Mouse (Mus musculus) liver, embryonic 14.5 days (tissue): Measurements from ENCODE around the gene Il17re. TPM values are rescaled to one million over a fixed set of nuclear protein-coding genes. Genes with fewer than 3 reads are reported as not detected.

Source experiments
- ATAC-seq: fragments of 200-750 bp; cut with Nextera tagmentation; 2 replicates; pipeline ENCODE4 v1.8.0; 2017; ENCODE audit warnings: moderate number of reproducible peaks, mild to moderate bottlenecking, moderate library complexity; ENCODE audit not compliant: insufficient read depth
- DNase-seq, 3 experiments: peaks; one replicate each; pipeline ENCODE4 v3.0.0-alpha.2; 2012 to 2013; ENCODE audit warnings: low read depth in 3 of 3, low spot score in 3 of 3
- H3K27ac ChIP-seq: fragments of 300-500 bp; sonication (generic); 2 replicates; pipeline ENCODE4 v1.5.1; 2014; ENCODE audit warnings: moderate library complexity, mild to moderate bottlenecking, control low read depth, inconsistent platforms
- H3K27me3 ChIP-seq: fragments of 300-500 bp; sonication (generic); 2 replicates; pipeline ENCODE4 v1.6.1; 2014; ENCODE audit warnings: mild to moderate bottlenecking, low read length, moderate library complexity; ENCODE audit not compliant: control insufficient read depth, insufficient read depth
- H3K36me3 ChIP-seq: fragments of 300-500 bp; sonication (generic); replicated peaks from 2 replicates; pipeline ENCODE4 v1.6.1; 2014; ENCODE audit warnings: low read depth; ENCODE audit not compliant: control insufficient read depth, insufficient read depth
- H3K4me1 ChIP-seq, 2 experiments: fragments of 200-500 bp in 1 of 2; fragments of 300-500 bp in 1 of 2; sonication (generic) in 1 of 2; replicated peaks; 2 replicates each; pipeline ENCODE4 v1.6.1; 2012 to 2014; ENCODE audit warnings: antibody characterized with exemption in 1 of 2, inconsistent platforms in 1 of 2, low read length in 1 of 2; ENCODE audit not compliant: control insufficient read depth in 2 of 2, insufficient read depth in 2 of 2
- H3K4me2 ChIP-seq: fragments of 300-500 bp; sonication (generic); 2 replicates; pipeline ENCODE4 v1.6.1; 2014; ENCODE audit warnings: low read depth, mild to moderate bottlenecking, control low read depth, moderate library complexity
- H3K4me3 ChIP-seq, 2 experiments: fragments of 200-500 bp in 1 of 2; fragments of 300-500 bp in 1 of 2; sonication (generic) in 1 of 2; 2 replicates each; pipeline ENCODE4 v1.5.1; 2012 to 2014; ENCODE audit warnings: low read depth in 2 of 2, low read length in 2 of 2, mild to moderate bottlenecking in 2 of 2, control low read depth in 1 of 2, inconsistent platforms in 1 of 2, moderate library complexity in 1 of 2; ENCODE audit not compliant: insufficient read depth in 1 of 2
- H3K9ac ChIP-seq: fragments of 300-500 bp; sonication (generic); replicated peaks from 2 replicates; pipeline ENCODE4 v1.6.1; 2014; ENCODE audit warnings: mild to moderate bottlenecking, control low read depth, moderate library complexity
- H3K9me3 ChIP-seq: fragments of 300-500 bp; sonication (generic); 2 replicates; pipeline ENCODE4 v1.6.1; 2016; ENCODE audit warnings: low read length, mixed read lengths; ENCODE audit not compliant: control insufficient read depth
- CTCF ChIP-seq: IDR thresholded peaks from 2 replicates; pipeline ENCODE4 v1.5.1; 2016; ENCODE audit warnings: antibody characterized with exemption, low read depth, control low read depth
- EP300 ChIP-seq: IDR thresholded peaks from 2 replicates; pipeline ENCODE4 v1.6.1; 2016; ENCODE audit warnings: antibody characterized with exemption, low read depth
- WGBS: fragments of 180-500 bp; shearing (Covaris S2); extraction: QIAGEN DNeasy Blood & Tissue Kit; methylation state at CpG from one replicate; pipeline ENCODE4 v1.1.7; 2014; ENCODE audit not compliant: insufficient replicate concordance; 5-methylcytosine and 5-hydroxymethylcytosine counted together
- polyA plus RNA-seq, 2 experiments: library from polyadenylated mRNA; depleted of rRNA in 1 of 2; stranded (reverse) in 1 of 2; unstranded in 1 of 2; fragments of >200 nt; fragmentation: Nextera tagmentation in 1 of 2; extraction: Ambion mirVana in 1 of 2; gene quantifications; 2 replicates each; pipeline versions ENCODE4 v1.2.1 to v1.2.3; 2012 to 2014

Gene Il17re
- polyA plus RNA-seq, 2 experiments: 0.08 to 0.11 TPM

- Histone ChIP-seq H3K27ac (no peak overlapping the region), H3K4me3 (no peak overlapping the region), H3K27me3 (peaks cover 11% of the 10 kb centered on the region), H3K4me1 (0 out of 4 replicates have a peak, but pooled peaks cover 0 to 2% of the 10 kb centered on the region in 2 experiments), H3K36me3 (no peaks in the 10 kb centered on the region), H3K9ac (no peak overlapping the region), H3K4me2 (no peak overlapping the region), H3K9me3 (no peaks in the 10 kb centered on the region)
- DNase-seq: no peak
- 57% methylated on average over 3 of the region's 3 CpGs for WGBS
- no peak for TF ChIP-seq EP300
- TF ChIP-seq CTCF: no peak
- ATAC-seq: no peak
Observed at GRCm38 (mm10) chr6:113468512-113468911, 10.2 kb downstream of the Il17re start.

GRCm38 (mm10) chr6:113469021-113469420, 10.7 kb downstream of the Il17re start:
- 4% methylated on average over 9 of the region's 9 CpGs for WGBS
- H3K4me2 ChIP-seq: peak overlapping the region; percentile 66
- H3K27me3 ChIP-seq: peaks cover 11% of the 10 kb centered on the region
- ATAC-seq: peak; percentile 51
- 0 out of 4 replicates have a peak, but pooled peaks cover 0 to 2% of the 10 kb centered on the region in 2 experiments for H3K4me1 ChIP-seq
- no peak overlapping the region for H3K27ac ChIP-seq
- TF ChIP-seq CTCF (peak; percentile 83), EP300 (no peak)
- H3K9me3 ChIP-seq: no peaks in the 10 kb centered on the region
- H3K4me3 ChIP-seq: peak overlapping the region; percentile 0 to 34; a peak in 2 of 4 replicates
- no peaks in the 10 kb centered on the region for H3K36me3 ChIP-seq
- DNase-seq: peak in 2 of 3 experiments; percentile 40 to 52
- H3K9ac ChIP-seq: no peak overlapping the region

GRCm38 (mm10) chr6:113469432-113469831, 11.1 kb downstream of the Il17re start:
- DNase-seq (peak in 1 of 3 experiments; percentile 13), ATAC-seq (peak; percentile 62)
- Histone ChIP-seq H3K4me3 (peak overlapping the region; percentile 22 to 34; a peak in 2 of 4 replicates), H3K36me3 (no peaks in the 10 kb centered on the region), H3K9ac (peak overlapping the region; percentile 7; the same call in 1 of the 2 replicates), H3K27ac (no peak overlapping the region), H3K4me2 (peak overlapping the region; percentile 66), H3K4me1 (0 out of 4 replicates have a peak, but pooled peaks cover 0 to 2% of the 10 kb centered on the region in 2 experiments), H3K27me3 (peaks cover 11% of the 10 kb centered on the region), H3K9me3 (no peaks in the 10 kb centered on the region)
- WGBS: 1% methylated on average over 31 of the region's 31 CpGs
- TF ChIP-seq CTCF: peak; percentile 85
- no peak for TF ChIP-seq EP300

- no peaks in the 10 kb centered on the region for H3K36me3 ChIP-seq
- no peaks in the 10 kb centered on the region for H3K9me3 ChIP-seq
- 0 out of 4 replicates have a peak, but pooled peaks cover 0 to 2% of the 10 kb centered on the region in 2 experiments for H3K4me1 ChIP-seq
- H3K9ac ChIP-seq: no peak within 1 kb of the TSS
- TF ChIP-seq EP300: no peak
- TF ChIP-seq CTCF: no peak
- H3K27ac ChIP-seq: no peak within 1 kb of the TSS
- peak within 1 kb of the TSS; percentile 34 for H3K4me2 ChIP-seq
- H3K4me3 ChIP-seq: no peak within 1 kb of the TSS
- peaks cover 11% of the 10 kb centered on the region for H3K27me3 ChIP-seq
- DNase-seq: no peak
- WGBS: 29% methylated on average over 12 of the region's 12 CpGs
- 0 out of 2 replicates have a peak, but pooled peaks have one; percentile 29 for ATAC-seq
Observed at GRCm38 (mm10) chr6:113471297-113471936, 13.1 kb downstream of the Il17re start, which contains the start of gene Il17rc. TSS of gene Il17rc (plus strand) at chr6:113471427.

- ATAC-seq: no peak
- H3K4me2 ChIP-seq: no peak overlapping the region
- WGBS: 69% methylated on average over 10 of the region's 10 CpGs
- DNase-seq: no peak
- H3K9ac ChIP-seq: no peak overlapping the region
- H3K36me3 ChIP-seq: no peaks in the 10 kb centered on the region
- H3K9me3 ChIP-seq: no peaks in the 10 kb centered on the region
- peaks cover 11% of the 10 kb centered on the region for H3K27me3 ChIP-seq
- H3K4me3 ChIP-seq: no peak overlapping the region
- H3K27ac ChIP-seq: no peak overlapping the region
- H3K4me1 ChIP-seq: 0 out of 4 replicates have a peak, but pooled peaks cover 0 to 2% of the 10 kb centered on the region in 2 experiments
- no peak for TF ChIP-seq EP300
- no peak for TF ChIP-seq CTCF
Observed at GRCm38 (mm10) chr6:113472061-113472460, 13.8 kb downstream of the Il17re start.
